Mouse (Mus musculus) limb, embryonic 11.5 days (tissue): ENCODE data around the gene Ssh3. TPM values are rescaled to one million over a fixed set of nuclear protein-coding genes. Genes with fewer than 3 reads are reported as not detected.
A peak's percentile ranks its signal among the peaks of the same experiment; 100 is the strongest.

Source experiments
- ATAC-seq: fragments of 200-750 bp; cut with Nextera tagmentation; 2 replicates; pipeline ENCODE4 v1.8.0; 2017; ENCODE audit warnings: low read depth; ENCODE audit not compliant: insufficient number of reproducible peaks, low FRiP score, low TSS enrichment
- DNase-seq: peaks from one replicate; pipeline ENCODE4 v3.0.0-alpha.2; 2015; ENCODE audit warnings: low spot score
- H3K27ac ChIP-seq: fragments of 300-500 bp; sonication (generic); replicated peaks from 2 replicates; pipeline ENCODE4 v1.5.1; 2014; ENCODE audit warnings: low read depth, mild to moderate bottlenecking, low read length
- H3K27me3 ChIP-seq: fragments of 300-500 bp; sonication (generic); 2 replicates; pipeline ENCODE4 v1.6.1; 2014; ENCODE audit warnings: mild to moderate bottlenecking, low read length, mixed read lengths; ENCODE audit not compliant: control insufficient read depth, insufficient read depth
- H3K36me3 ChIP-seq: fragments of 300-500 bp; sonication (generic); 2 replicates; pipeline ENCODE4 v1.6.1; 2014; ENCODE audit warnings: mild to moderate bottlenecking, low read length, moderate library complexity, mixed read lengths; ENCODE audit not compliant: control insufficient read depth, insufficient read depth
- H3K4me1 ChIP-seq: fragments of 300-500 bp; sonication (generic); 2 replicates; pipeline ENCODE4 v1.6.1; 2014; ENCODE audit warnings: low read length, mixed read lengths; ENCODE audit not compliant: control insufficient read depth, insufficient read depth
- H3K4me2 ChIP-seq: fragments of 300-500 bp; sonication (generic); 2 replicates; pipeline ENCODE4 v1.6.1; 2014; ENCODE audit warnings: low read depth, mild to moderate bottlenecking, moderate library complexity; ENCODE audit not compliant: severe bottlenecking
- H3K4me3 ChIP-seq: fragments of 300-500 bp; sonication (generic); 2 replicates; pipeline ENCODE4 v1.5.1; 2014; ENCODE audit warnings: low read depth, low read length
- H3K9ac ChIP-seq: fragments of 300-500 bp; sonication (generic); 2 replicates; pipeline ENCODE4 v1.6.1; 2014; ENCODE audit warnings: mild to moderate bottlenecking, low read length
- H3K9me3 ChIP-seq: fragments of 300-500 bp; sonication (generic); 2 replicates; pipeline ENCODE4 v1.6.1; 2016; ENCODE audit warnings: low read length; ENCODE audit not compliant: control insufficient read depth
- WGBS: fragments of 180-500 bp; shearing (Covaris S2); extraction: QIAGEN DNeasy Blood & Tissue Kit; methylation state at CpG from one replicate; pipeline ENCODE4 v1.1.7; 2014; 5-methylcytosine and 5-hydroxymethylcytosine counted together
- polyA plus RNA-seq: library from polyadenylated mRNA; unstranded; fragments of >200 nt; fragmentation: Nextera tagmentation; extraction: Ambion mirVana; gene quantifications from 2 replicates; pipeline ENCODE4 v1.2.1, GENCODE M21; 2014

Ssh3 gene
- polyA plus RNA-seq, 1 experiment from 2014 or later, result 4.2 TPM

DNA sequence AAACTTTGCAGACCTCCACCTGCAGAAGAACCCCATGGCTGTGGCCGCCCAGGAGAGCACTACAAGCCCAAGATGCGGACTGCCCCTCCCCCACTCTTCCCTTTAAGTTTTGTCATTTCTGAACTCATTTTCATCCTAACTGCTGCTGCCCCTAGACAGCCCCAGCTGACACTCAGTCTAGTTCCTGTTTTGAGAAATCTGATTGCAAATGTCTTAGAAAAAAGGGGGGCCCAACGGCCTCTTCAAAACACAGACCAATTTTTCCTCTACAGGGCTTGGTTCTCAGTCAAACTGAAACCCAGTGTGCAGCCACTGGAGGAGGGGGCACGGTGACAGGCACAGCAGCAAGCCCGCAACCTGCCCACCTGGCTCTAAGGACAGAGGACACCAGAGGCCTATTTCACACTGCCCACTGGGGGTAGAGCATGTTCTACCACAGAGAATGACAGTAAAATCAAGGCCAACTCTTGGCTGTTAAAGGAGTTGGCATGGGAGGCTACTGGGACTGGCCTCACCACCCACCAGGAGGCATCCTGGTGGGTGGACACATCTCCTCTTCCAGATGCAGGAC, 35.4 kb upstream of the Ssh3 start:
- no peak for DNase-seq
- Histone ChIP-seq H3K9me3 (no peaks in the 10 kb centered on the region), H3K9ac (0 out of 2 replicates have a peak overlapping the region, but pooled peaks have one; percentile 12), H3K4me1 (peaks cover 46% of the 10 kb centered on the region), H3K4me3 (0 out of 2 replicates have a peak overlapping the region, but pooled peaks have one; percentile 68), H3K27me3 (no peaks in the 10 kb centered on the region), H3K27ac (no peak overlapping the region), H3K4me2 (peak overlapping the region; percentile 71), H3K36me3 (no peaks in the 10 kb centered on the region; the same call in 1 of the 2 replicates)
- ATAC-seq, result no peak
- 75% methylated on average over 5 of the region's 5 CpGs for WGBS

DNA sequence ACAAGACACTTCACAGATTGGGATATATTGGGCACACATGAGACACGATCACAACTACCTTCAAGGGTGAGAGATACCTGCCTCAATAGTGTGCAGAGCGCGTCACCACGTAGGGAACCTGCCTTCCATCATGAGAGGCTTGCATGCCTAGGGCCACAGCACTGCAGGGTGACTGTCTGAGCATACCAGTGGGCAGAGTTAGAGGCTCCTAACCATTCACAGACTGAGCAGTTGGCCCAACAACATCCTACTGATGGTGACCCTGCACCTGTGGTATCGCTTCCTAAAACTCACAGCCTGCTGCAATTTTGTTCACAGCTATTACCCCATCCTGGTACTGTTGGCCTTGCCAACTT, 34.6 kb upstream of the Ssh3 start:
- H3K9me3 ChIP-seq, result no peaks in the 10 kb centered on the region
- H3K4me1 ChIP-seq, result peaks cover 46% of the 10 kb centered on the region
- DNase-seq, result no peak
- H3K4me3 ChIP-seq, result no peak overlapping the region
- no peaks in the 10 kb centered on the region; the same call in 1 of the 2 replicates for H3K36me3 ChIP-seq
- no peak overlapping the region for H3K4me2 ChIP-seq
- H3K9ac ChIP-seq, result no peak overlapping the region
- ATAC-seq, result no peak
- 92% methylated on average over 5 of the region's 5 CpGs for WGBS
- no peaks in the 10 kb centered on the region for H3K27me3 ChIP-seq
- no peak overlapping the region for H3K27ac ChIP-seq

DNA sequence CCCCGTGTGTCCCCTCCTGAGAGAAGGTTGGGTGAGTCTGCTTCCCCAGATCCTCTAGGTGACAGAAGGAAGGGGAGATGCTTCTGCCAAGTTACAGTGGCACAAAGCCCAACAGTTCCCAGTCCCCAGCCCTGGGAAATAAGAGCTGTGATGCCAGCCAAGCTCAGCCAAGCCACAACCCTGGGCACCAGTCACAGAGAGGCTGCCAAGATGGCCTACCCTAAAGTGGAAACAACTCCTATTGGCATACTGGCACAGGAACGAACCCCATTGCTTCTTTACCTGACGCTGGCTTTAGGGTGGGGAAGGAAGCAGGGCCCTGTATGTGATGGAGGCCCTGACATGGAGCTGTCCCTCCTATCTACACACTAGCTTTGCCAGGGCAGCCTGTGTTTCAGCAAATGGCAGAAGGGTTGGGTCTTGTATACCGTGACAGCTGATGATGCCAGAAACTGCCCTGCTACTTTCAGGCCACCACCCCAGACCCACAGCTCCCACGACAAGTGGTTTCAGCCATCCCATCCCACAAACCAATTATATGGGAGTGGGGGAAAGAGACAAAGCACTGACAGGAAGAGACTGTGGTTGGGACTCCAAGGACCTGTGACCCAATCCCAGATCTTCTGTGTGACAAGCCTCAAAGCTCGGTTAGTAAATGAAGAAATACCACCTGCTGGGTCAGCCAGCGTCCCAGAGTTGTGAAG, 34.1 kb upstream of the Ssh3 start:
- Histone ChIP-seq H3K27me3 (no peaks in the 10 kb centered on the region), H3K9me3 (no peaks in the 10 kb centered on the region), H3K4me2 (no peak overlapping the region), H3K4me1 (peaks cover 46% of the 10 kb centered on the region), H3K9ac (no peak overlapping the region), H3K36me3 (no peaks in the 10 kb centered on the region; the same call in 1 of the 2 replicates), H3K27ac (no peak overlapping the region), H3K4me3 (no peak overlapping the region)
- ATAC-seq (no peak), DNase-seq (no peak)
- 75% methylated on average over 7 of the region's 7 CpGs for WGBS

DNA sequence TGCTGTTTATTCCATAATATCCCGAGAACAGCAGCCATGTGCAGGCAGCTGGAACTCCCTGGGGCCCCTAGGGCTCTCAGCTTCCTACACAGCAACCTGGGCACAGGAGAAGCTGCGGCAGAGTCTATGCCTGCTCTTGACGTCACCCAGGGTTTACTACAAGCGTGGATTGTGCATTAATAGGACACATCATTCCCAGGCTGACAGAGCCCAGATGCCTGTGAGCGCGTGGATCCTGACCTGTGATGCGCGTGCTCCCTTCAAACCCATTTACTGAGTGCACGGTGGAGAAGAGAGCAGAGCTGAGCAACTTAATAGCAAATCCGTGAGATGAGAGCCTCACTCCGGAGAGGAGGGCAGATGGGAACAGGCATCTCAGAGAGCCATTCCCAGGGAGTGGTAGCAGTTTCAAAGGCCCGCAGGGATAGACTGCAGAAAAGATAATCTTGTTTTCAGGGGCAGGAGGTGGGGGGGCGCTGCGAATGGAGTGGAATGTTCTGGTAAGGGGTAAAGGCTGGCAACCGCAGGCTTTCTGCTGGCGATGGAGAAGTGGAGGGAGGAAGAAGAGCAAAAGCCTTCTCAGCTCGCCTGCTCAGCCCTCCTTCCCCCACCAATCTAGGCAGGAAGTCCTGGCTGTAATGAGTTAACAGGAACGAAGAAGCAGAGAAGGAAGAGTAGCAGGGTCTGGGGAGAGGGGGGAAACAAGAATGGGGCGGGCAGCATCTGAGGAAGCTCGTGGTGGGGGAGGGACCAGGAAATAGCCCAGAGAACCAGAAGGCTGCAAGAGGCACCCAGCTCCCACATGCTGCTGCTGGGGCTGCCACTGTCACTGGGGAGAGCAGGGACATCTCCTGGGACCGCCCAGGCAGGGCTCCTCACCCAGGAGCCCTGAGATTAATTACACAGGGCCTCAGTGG, 33.0 kb upstream of the Ssh3 start:
- no peak overlapping the region for H3K4me3 ChIP-seq
- peak overlapping the region; percentile 69; the same call in 1 of the 2 replicates for H3K27ac ChIP-seq
- H3K4me1 ChIP-seq, result peaks cover 46% of the 10 kb centered on the region
- peak; percentile 42 for DNase-seq
- H3K9ac ChIP-seq, result peak overlapping the region; percentile 40
- WGBS, result 28% methylated on average over 21 of the region's 21 CpGs
- no peaks in the 10 kb centered on the region for H3K27me3 ChIP-seq
- no peak for ATAC-seq
- peak overlapping the region; percentile 32; the same call in 1 of the 2 replicates for H3K4me2 ChIP-seq
- no peaks in the 10 kb centered on the region for H3K9me3 ChIP-seq
- H3K36me3 ChIP-seq, result no peaks in the 10 kb centered on the region; the same call in 1 of the 2 replicates

DNA sequence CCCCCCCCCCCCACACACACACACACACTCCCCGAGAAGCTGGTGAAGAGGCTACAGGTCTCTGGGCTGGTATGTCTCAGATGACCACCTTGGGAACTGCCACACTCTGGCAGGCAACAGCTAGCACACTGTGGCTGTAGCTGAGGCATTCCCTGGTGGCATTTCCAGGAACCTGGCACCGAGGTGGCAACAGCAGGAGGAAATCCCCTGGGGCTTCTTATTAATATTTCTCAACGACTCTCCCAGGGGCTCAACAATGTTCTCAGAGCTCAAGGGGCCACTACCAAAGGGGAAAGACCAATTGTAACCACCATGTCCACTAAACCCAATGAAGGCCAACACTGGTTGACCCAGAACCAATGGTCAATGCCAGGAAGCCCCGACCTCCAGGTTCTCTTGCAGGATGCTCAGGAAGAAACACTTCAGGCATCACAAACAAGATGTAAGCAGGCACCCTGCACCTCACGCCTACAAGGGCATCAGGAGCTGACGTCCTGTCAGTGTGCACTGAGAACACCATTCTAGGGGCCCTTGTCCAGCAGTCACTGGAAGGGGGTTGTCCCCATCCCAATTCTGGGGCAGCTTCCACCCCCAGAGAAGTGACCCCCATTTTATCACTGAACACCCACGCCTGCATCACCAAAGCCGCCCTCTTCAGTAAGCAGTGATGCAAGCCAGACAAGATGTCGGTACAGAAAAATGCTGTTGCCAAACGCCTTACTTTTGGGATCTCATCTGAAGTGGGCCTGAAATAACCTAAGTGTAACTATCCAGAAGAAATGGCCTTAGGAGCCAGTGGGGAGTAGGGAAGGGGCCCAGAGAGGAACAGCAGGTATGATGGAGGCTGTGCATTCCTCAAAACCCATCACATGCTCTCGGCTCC, 32.1 kb upstream of the Ssh3 start:
- ATAC-seq (no peak), DNase-seq (no peak)
- H3K4me2 ChIP-seq, result peak overlapping the region; percentile 10; the same call in 1 of the 2 replicates

DNA sequence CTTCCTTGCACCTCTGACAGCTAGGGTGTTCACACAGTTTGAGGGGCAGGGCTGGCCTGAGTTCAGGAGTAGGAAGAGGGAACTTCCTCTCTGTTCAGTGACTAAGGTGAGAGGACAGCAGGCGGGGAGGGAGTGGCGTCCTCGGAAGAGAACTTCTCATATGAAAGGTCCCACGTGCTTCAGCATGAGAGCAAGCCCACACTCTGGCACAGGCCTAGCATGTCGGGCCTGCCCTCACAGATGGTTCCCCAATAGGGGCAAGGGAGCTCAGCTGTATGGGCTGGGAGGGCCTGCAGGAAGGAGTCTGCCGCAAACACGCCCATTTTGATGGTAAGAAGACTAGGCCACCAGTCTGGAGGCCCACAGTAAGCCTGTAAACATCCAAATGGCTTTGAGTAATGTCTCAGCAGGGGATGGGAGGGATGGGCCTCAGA, 31.3 kb upstream of the Ssh3 start:
- no peaks in the 10 kb centered on the region; the same call in 1 of the 2 replicates for H3K36me3 ChIP-seq
- no peaks in the 10 kb centered on the region for H3K9me3 ChIP-seq
- DNase-seq (no peak), ATAC-seq (no peak)
- H3K27me3 ChIP-seq, result no peaks in the 10 kb centered on the region
- no peak overlapping the region for H3K27ac ChIP-seq
- no peak overlapping the region for H3K4me3 ChIP-seq
- no peak overlapping the region for H3K9ac ChIP-seq
- no peak overlapping the region for H3K4me2 ChIP-seq
- H3K4me1 ChIP-seq, result peaks cover 43% of the 10 kb centered on the region
- 41% methylated on average over 7 of the region's 7 CpGs for WGBS

More for the DNA sequence above, 32.1 kb upstream of the Ssh3 start:
- no peak overlapping the region for H3K9ac ChIP-seq
- no peaks in the 10 kb centered on the region for H3K9me3 ChIP-seq
- H3K27ac ChIP-seq, result peak overlapping the region; percentile 69; the same call in 1 of the 2 replicates
- no peaks in the 10 kb centered on the region for H3K27me3 ChIP-seq
- WGBS, result 70% methylated on average over 11 of the region's 11 CpGs
- H3K4me3 ChIP-seq, result no peak overlapping the region
- peaks cover 43% of the 10 kb centered on the region for H3K4me1 ChIP-seq
- no peaks in the 10 kb centered on the region; the same call in 1 of the 2 replicates for H3K36me3 ChIP-seq

DNA sequence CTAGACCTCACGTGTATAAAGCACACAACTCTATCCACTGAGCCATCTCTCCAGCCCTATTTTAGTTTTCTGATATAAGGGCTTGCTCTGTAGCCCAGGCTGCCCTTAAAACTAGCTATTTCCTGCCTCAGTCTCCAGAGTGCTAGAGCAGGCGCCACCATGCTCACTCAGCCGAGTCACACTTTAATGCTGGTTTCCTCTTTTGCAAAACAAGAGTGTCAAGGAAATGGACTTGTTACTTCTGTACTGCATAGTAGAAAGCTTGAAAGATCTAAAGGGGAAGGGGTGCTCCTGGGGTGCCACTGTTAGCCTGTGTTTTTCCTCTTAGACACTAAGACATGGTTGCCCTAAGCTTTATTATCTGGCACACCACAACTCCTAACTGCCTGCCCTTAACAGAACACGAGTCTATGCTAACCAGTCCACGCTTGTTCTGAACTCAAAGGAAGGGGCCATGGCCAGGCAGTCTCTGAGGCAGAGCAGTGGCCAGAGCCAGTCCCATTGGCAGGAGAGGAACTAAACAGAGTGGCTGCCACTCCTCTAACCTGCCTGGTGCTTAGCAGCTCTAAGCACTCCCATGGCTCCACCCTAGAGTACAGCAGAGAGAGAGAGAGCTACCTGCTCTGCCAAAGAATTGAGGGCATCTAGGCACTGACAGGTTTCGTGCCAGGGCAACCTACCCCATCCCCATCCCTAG, 30.7 kb upstream of the Ssh3 start:
- H3K27me3 ChIP-seq, result no peaks in the 10 kb centered on the region
- no peaks in the 10 kb centered on the region for H3K9me3 ChIP-seq
- no peaks in the 10 kb centered on the region; the same call in 1 of the 2 replicates for H3K36me3 ChIP-seq
- WGBS, result 78% methylated on average over 6 of the region's 6 CpGs
- ATAC-seq (no peak), DNase-seq (no peak)
- no peak overlapping the region for H3K4me3 ChIP-seq
- H3K27ac ChIP-seq, result no peak overlapping the region
- no peak overlapping the region for H3K4me2 ChIP-seq
- H3K9ac ChIP-seq, result no peak overlapping the region
- H3K4me1 ChIP-seq, result peaks cover 40% of the 10 kb centered on the region
